Mouse (Mus musculus) liver, embryonic 11.5 days (tissue): ENCODE results near the gene Elof1. TPM values are rescaled to one million over a fixed set of nuclear protein-coding genes. Genes with fewer than 3 reads are reported as not detected.

Experiments
- ATAC-seq: fragments of 200-750 bp; cut with Nextera tagmentation; replicated peaks from 2 replicates; pipeline ENCODE4 v1.8.0; 2017; ENCODE audit warnings: moderate number of reproducible peaks, mild to moderate bottlenecking, moderate TSS enrichment, moderate library complexity; ENCODE audit not compliant: low FRiP score
- DNase-seq: peaks from one replicate; pipeline ENCODE4 v3.0.0-alpha.2; 2017; ENCODE audit warnings: low spot score
- H3K27ac ChIP-seq: fragments of 300-500 bp; sonication (generic); 2 replicates; pipeline ENCODE4 v1.5.1; 2014; ENCODE audit warnings: mild to moderate bottlenecking, low read depth, low read length, control low read depth
- H3K27me3 ChIP-seq: fragments of 300-500 bp; sonication (generic); replicated peaks from 2 replicates; pipeline ENCODE4 v1.6.1; 2014; ENCODE audit warnings: low read length, mixed read lengths; ENCODE audit not compliant: control insufficient read depth, insufficient read depth
- H3K36me3 ChIP-seq: fragments of 300-500 bp; sonication (generic); 2 replicates; pipeline ENCODE4 v1.6.1; 2014; ENCODE audit warnings: mild to moderate bottlenecking, low read length, moderate library complexity, mixed read lengths; ENCODE audit not compliant: control insufficient read depth, insufficient read depth
- H3K4me1 ChIP-seq: fragments of 300-500 bp; sonication (generic); replicated peaks from 2 replicates; pipeline ENCODE4 v1.6.1; 2014; ENCODE audit warnings: low read length, mixed read lengths; ENCODE audit not compliant: control insufficient read depth, insufficient read depth
- H3K4me2 ChIP-seq: fragments of 300-500 bp; sonication (generic); 2 replicates; pipeline ENCODE4 v1.6.1; 2014; ENCODE audit warnings: mild to moderate bottlenecking, control low read depth, moderate library complexity
- H3K4me3 ChIP-seq: fragments of 300-500 bp; sonication (generic); 2 replicates; pipeline ENCODE4 v1.5.1; 2014; ENCODE audit warnings: low read depth, low read length, control low read depth
- H3K9ac ChIP-seq: fragments of 300-500 bp; sonication (generic); 2 replicates; pipeline ENCODE4 v1.6.1; 2014; ENCODE audit warnings: low read depth, low read length, control low read depth
- H3K9me3 ChIP-seq: fragments of 300-500 bp; sonication (generic); 2 replicates; pipeline ENCODE4 v1.6.1; 2016; ENCODE audit warnings: low read length, inconsistent platforms, mixed read lengths; ENCODE audit not compliant: control insufficient read depth
- WGBS: fragments of 180-500 bp; shearing (Covaris S2); extraction: QIAGEN DNeasy Blood & Tissue Kit; methylation state at CpG from one replicate; pipeline ENCODE4 v1.1.7; 2014; 5-methylcytosine and 5-hydroxymethylcytosine counted together
- polyA plus RNA-seq: library from polyadenylated mRNA; unstranded; fragments of >200 nt; fragmentation: Nextera tagmentation; extraction: Ambion mirVana; gene quantifications from 2 replicates; pipeline ENCODE4 v1.2.1, GENCODE M21; 2014

The Elof1 gene
- polyA plus RNA-seq, 1 experiment from 2014 or later, result 169 TPM

DNA sequence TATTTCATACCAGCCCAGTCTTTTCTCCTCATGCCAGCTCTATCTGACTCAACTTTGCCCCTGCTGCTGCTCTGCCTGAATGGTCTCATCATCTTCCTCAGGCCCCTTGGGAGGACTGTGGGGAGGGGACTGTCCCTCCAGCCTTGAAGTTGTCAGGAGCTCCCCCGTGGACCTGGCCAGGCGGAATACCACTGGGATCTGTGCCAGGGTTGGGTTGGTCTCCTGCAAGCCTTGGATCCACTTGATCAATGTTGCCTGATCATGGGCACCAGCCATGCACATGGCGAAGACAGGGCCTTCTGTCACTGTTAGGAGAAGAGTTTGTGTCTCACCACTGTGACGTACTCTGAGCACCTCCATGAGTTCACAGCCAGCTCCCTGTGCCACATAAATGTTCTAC is 44.7 kb downstream of the Elof1 start:
- Histone ChIP-seq H3K27ac (no peak overlapping the region), H3K9me3 (no peaks in the 10 kb centered on the region), H3K36me3 (peaks cover 17% of the 10 kb centered on the region), H3K4me2 (no peak overlapping the region), H3K9ac (no peak overlapping the region), H3K4me1 (peaks cover 3% of the 10 kb centered on the region; the same call in 1 of the 2 replicates), H3K27me3 (no peaks in the 10 kb centered on the region), H3K4me3 (no peak overlapping the region)
- WGBS, result 97% methylated on average over 4 of the region's 4 CpGs
- DNase-seq, result no peak
- no peak for ATAC-seq

DNA sequence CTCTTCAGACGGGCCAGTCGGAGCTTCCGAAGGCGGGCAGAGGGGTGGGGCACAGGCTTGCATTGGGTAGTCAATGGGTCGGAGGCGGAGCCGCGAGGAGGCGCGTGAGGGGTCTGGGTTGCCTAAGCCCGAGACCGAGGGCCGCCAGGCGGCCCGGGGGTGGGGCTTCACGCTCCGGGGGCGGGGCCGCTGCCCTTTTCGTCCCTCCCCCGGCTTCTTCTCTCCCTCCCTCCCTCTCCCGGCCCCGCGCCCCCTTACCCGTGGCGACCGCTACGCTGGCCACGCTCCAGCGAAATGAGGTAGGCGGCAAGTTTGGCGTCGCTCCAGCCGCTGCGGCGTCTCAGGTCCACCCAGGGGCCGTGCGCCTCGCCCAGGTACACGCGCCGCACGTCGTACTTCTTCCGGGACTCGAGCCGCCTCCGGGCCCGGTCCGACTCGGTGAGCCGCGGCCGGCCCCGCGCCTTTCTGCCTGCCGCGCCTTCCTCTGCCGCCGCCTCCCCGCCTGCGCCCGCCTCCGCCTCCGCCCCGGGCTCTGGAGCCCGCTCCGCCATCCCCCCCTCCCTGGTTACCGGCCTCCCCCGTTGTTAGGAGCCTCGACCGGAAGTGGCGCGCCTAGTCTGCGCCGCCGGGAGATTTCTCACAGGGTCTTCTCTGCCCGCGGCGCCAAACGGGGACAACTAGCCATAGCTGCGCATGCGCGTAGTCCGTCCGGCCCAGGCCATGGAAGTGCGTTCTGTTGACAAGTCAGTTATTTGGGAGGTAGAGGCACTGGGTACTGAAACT is 46.0 kb downstream of the Elof1 start, which contains the start of the genes Gm49318 and Zfp653:
Gene Gm49318, minus strand, starts transcription at position 469 of the 783 bp plus-strand sequence.
Gene Zfp653, minus strand, starts transcription at position 586 of the 783 bp plus-strand sequence.
- peak within 1 kb of the TSS; percentile 73 for H3K4me3 ChIP-seq
- peaks cover 3% of the 10 kb centered on the region; the same call in 1 of the 2 replicates for H3K4me1 ChIP-seq
- peak; percentile 94 for DNase-seq
- whole genome bisulfite sequencing, result under 1% methylated on average over 79 of the region's 87 CpGs
- H3K9me3 ChIP-seq, result no peaks in the 10 kb centered on the region
- peaks cover 9% of the 10 kb centered on the region for H3K36me3 ChIP-seq
- ATAC-seq, result peak; percentile 97
- peak within 1 kb of the TSS; percentile 73 for H3K9ac ChIP-seq
- H3K27me3 ChIP-seq, result no peaks in the 10 kb centered on the region
- H3K4me2 ChIP-seq, result peak within 1 kb of the TSS; percentile 69
- peak within 1 kb of the TSS; percentile 92 for H3K27ac ChIP-seq

DNA sequence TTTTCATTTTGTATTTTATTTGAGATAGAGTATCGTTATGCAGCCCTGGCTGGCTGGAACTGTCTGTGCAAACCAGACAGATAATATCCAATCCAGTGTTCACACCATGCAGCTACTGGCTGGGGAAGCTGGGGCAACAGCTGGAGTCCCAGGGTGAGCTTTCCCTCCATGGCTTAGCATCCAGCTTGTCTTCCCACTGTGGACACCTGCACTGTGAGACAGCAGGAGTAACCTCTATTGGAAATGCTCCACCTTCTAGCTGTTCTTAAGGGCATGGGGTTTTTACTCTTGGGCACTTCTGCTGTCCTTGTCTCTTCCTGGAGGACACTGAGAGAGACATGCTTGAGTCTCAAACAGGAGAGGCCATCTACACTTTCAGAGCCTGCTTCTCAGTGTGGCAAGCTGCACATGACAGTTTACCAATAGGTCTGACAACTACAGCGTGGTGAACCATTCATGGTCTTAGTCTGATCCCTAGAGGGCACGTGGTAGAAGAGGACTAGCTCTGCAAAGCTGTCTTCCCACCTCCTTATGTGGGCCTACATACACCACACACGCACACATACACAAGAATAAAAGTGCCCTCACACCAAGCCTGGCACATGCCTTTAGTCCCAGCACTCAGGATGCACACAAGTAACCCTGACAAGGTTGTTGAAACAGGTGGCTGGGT is 47.0 kb downstream of the Elof1 start:
- WGBS, result 71% methylated on average over 4 of the region's 4 CpGs
- peak overlapping the region; percentile 73 for H3K4me3 ChIP-seq
- H3K9me3 ChIP-seq, result no peaks in the 10 kb centered on the region
- DNase-seq, result no peak
- H3K36me3 ChIP-seq, result peaks cover 18% of the 10 kb centered on the region
- peak overlapping the region; percentile 34 for H3K9ac ChIP-seq
- no peaks in the 10 kb centered on the region for H3K27me3 ChIP-seq
- peaks cover 3% of the 10 kb centered on the region for H3K4me1 ChIP-seq
- H3K4me2 ChIP-seq, result peak overlapping the region; percentile 69
- H3K27ac ChIP-seq, result no peak overlapping the region
- ATAC-seq, result no peak

DNA sequence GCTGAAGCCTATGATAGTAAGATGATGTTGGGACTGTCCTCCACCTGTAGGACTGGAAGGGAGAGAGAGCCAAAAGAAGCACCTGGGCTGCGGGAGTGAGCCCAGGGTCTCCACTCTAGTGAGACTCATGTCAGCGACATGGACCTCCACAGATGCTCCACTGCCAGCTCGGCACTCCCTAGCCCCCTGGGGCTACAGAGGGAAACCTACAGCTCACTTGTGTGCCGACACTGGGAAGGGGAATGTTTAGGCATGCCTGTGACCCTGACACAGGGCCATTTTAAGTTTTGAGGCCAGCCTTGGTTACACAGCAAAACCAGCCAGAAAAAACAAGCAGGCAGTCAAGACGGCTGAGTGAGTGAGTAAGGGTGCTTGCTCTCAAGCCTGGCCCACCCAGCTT is 49.8 kb downstream of the Elof1 start:
- H3K9ac ChIP-seq, result no peak overlapping the region
- H3K36me3 ChIP-seq, result peaks cover 22% of the 10 kb centered on the region
- peaks cover 3% of the 10 kb centered on the region for H3K4me1 ChIP-seq
- ATAC-seq (no peak), DNase-seq (no peak)
- H3K27ac ChIP-seq, result no peak overlapping the region
- no peaks in the 10 kb centered on the region for H3K27me3 ChIP-seq
- H3K4me3 ChIP-seq, result no peak overlapping the region
- no peaks in the 10 kb centered on the region for H3K9me3 ChIP-seq
- H3K4me2 ChIP-seq, result no peak overlapping the region
- 84% methylated on average over 5 of the region's 5 CpGs for WGBS

DNA sequence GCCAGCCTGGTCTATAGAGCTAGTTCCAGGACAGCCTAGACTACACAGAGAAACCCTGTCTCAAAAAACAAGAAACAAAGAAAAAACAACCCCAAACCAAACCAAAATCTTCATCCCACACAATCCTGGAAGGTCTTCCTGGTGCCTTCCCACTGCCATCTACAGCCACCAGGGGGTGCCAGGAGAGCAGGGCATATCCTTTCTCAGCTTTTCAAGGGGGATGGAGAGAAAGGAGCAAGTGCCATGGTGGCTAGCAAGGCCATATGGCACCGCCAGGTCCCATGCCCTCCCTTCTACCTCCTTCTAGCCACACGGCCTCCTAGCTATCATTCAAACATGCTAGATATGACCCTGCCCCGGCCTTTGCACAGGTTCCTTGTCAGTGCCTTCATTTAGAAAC is 50.5 kb downstream of the Elof1 start:
- Histone ChIP-seq H3K36me3 (peaks cover 22% of the 10 kb centered on the region), H3K9ac (no peak overlapping the region), H3K27ac (no peak overlapping the region), H3K4me3 (no peak overlapping the region), H3K4me2 (no peak overlapping the region), H3K27me3 (no peaks in the 10 kb centered on the region), H3K4me1 (peaks cover 3% of the 10 kb centered on the region), H3K9me3 (no peaks in the 10 kb centered on the region)
- 72% methylated on average over 3 of the region's 3 CpGs for WGBS
- ATAC-seq (no peak), DNase-seq (no peak)

DNA sequence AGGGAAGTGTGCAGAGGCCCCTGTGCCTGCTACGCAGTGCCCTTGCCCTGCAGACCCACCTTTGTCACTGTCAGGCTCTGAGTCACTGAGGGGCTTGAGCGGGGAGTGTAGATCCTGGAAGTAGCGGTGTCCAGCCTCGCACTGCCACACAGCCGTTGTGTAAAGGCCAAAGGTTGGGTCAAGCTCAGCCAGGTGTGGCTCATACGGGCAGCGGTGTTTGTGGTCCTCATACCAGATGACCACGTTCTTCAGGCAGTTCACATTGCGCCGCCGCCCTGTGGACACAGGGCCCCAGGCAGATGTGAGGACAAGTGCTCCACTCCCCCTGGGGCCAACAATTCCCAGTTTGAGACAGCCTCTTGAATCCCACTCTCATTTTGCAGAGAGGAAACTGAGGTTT is 51.3 kb downstream of the Elof1 start:
- Histone ChIP-seq H3K27ac (0 out of 2 replicates have a peak overlapping the region, but pooled peaks have one; percentile 19), H3K36me3 (peaks cover 22% of the 10 kb centered on the region), H3K9ac (no peak overlapping the region), H3K4me2 (no peak overlapping the region), H3K9me3 (no peaks in the 10 kb centered on the region), H3K4me3 (no peak overlapping the region), H3K4me1 (peaks cover 3% of the 10 kb centered on the region), H3K27me3 (no peaks in the 10 kb centered on the region)
- ATAC-seq, result 0 out of 2 replicates have a peak, but pooled peaks have one; percentile 17
- no peak for DNase-seq
- 82% methylated on average over 11 of the region's 11 CpGs for WGBS

DNA sequence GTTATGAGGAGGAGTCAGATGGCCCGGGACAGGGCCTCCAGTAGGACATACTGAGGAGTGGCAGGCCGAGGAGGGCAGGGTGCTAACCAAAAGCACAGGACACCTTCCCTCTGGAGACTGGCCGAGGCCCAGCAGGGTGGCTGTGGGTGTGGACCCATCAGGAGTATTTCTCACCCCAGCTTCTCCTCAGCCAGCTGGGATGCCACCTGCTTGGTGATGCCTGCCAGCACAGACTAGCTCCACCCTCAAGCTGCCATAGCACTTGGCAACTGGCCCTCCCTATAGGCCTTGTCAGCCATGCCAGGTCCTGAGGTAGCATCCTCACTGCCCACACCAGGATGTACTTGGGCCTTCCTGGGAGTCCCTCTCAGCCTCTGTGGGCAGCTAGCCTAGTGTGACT is 52.6 kb downstream of the Elof1 start:
- no peaks in the 10 kb centered on the region for H3K9me3 ChIP-seq
- DNase-seq (no peak), ATAC-seq (no peak)
- no peak overlapping the region for H3K27ac ChIP-seq
- H3K4me2 ChIP-seq, result no peak overlapping the region
- H3K36me3 ChIP-seq, result peaks cover 25% of the 10 kb centered on the region
- no peak overlapping the region for H3K4me3 ChIP-seq
- no peak overlapping the region for H3K9ac ChIP-seq
- 81% methylated on average over 3 of the region's 3 CpGs for WGBS
- H3K4me1 ChIP-seq, result no peaks in the 10 kb centered on the region; the same call in 1 of the 2 replicates
- no peaks in the 10 kb centered on the region for H3K27me3 ChIP-seq
